Mouse (Mus musculus) stomach, embryonic 16.5 days (tissue): Measurements from ENCODE around the gene Angptl8. TPM values are rescaled to one million over a fixed set of nuclear protein-coding genes. Genes with fewer than 3 reads are reported as not detected.

Experiments used
- ATAC-seq: fragments of 200-750 bp; cut with Nextera tagmentation; 2 replicates; pipeline ENCODE4 v1.8.0; 2017; ENCODE audit warnings: moderate number of reproducible peaks, moderate TSS enrichment; ENCODE audit not compliant: insufficient read depth, low FRiP score
- H3K27ac ChIP-seq: fragments of 300-500 bp; sonication (generic); 2 replicates; pipeline ENCODE4 v1.5.1; 2014; ENCODE audit warnings: low read length
- H3K27me3 ChIP-seq: fragments of 300-500 bp; sonication (generic); 2 replicates; pipeline ENCODE4 v1.6.1; 2014; ENCODE audit warnings: low read length, control low read depth, mixed read lengths; ENCODE audit not compliant: control insufficient read depth, insufficient read depth
- H3K36me3 ChIP-seq: fragments of 300-500 bp; sonication (generic); 2 replicates; pipeline ENCODE4 v1.6.1; 2014; ENCODE audit warnings: low read length; ENCODE audit not compliant: control insufficient read depth, insufficient read depth
- H3K4me1 ChIP-seq: fragments of 300-500 bp; sonication (generic); 2 replicates; pipeline ENCODE4 v1.6.1; 2014; ENCODE audit warnings: low read length, control low read depth, mixed read lengths; ENCODE audit not compliant: control insufficient read depth, insufficient read depth
- H3K4me2 ChIP-seq: fragments of 300-500 bp; sonication (generic); 2 replicates; pipeline ENCODE4 v1.6.1; 2014; ENCODE audit warnings: low read depth, low read length, mixed read lengths
- H3K4me3 ChIP-seq: fragments of 300-500 bp; sonication (generic); replicated peaks from 2 replicates; pipeline ENCODE4 v1.5.1; 2014; ENCODE audit warnings: mild to moderate bottlenecking, low read length
- H3K9ac ChIP-seq: fragments of 300-500 bp; sonication (generic); 2 replicates; pipeline ENCODE4 v1.6.1; 2014; ENCODE audit warnings: low read length
- H3K9me3 ChIP-seq: fragments of 300-500 bp; sonication (generic); replicated peaks from 2 replicates; pipeline ENCODE4 v1.6.1; 2016; ENCODE audit warnings: low read length, control low read depth; ENCODE audit not compliant: control insufficient read depth
- WGBS: fragments of 180-500 bp; shearing (Covaris S2); extraction: QIAGEN DNeasy Blood & Tissue Kit; methylation state at CpG from one replicate; pipeline ENCODE4 v1.1.7; 2014; 5-methylcytosine and 5-hydroxymethylcytosine counted together
- polyA plus RNA-seq: library from polyadenylated mRNA; unstranded; fragments of >200 nt; fragmentation: Nextera tagmentation; extraction: Ambion mirVana; gene quantifications from 2 replicates; pipeline ENCODE4 v1.2.1, GENCODE M21; 2015

Angptl8 gene
- polyA plus RNA-seq, 1 experiment from 2014 or later = 6.4 TPM

DNA sequence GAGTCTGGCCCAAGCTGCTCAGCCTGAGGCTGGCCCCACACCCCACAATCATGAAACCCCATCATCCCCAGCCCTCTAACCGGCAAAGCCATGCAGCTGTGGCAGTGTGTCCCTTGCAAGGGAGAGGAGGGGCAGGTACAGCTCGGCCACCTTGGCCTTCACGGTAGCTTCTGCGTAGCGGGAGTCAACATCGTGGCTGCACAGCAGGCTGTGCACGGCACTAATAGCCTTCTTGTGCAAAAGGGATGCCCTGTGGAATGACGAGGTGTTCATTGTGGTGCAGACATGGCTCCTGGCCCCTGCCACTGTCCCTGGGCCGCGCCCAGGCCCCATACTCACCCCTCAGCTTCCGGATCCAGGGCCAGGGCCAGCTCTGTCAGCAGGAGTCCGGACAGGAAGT is 15.1 kb upstream of the Angptl8 start:
- H3K36me3 ChIP-seq = peaks cover 14% of the 10 kb centered on the region; the same call in 1 of the 2 replicates
- 85% methylated on average over 12 of the region's 12 CpGs for WGBS

GRCm38 (mm10) chr9:21822686-21823085 is 12.6 kb upstream of the Angptl8 start:
- H3K36me3 ChIP-seq = peaks cover 9% of the 10 kb centered on the region
- no peak for ATAC-seq
- no peaks in the 10 kb centered on the region for H3K27me3 ChIP-seq
- H3K4me3 ChIP-seq = no peak overlapping the region
- no peak overlapping the region for H3K4me2 ChIP-seq
- 79% methylated on average over 6 of the region's 6 CpGs for WGBS
- no peak overlapping the region for H3K9ac ChIP-seq
- no peaks in the 10 kb centered on the region for H3K4me1 ChIP-seq
- no peak overlapping the region for H3K27ac ChIP-seq
- H3K9me3 ChIP-seq = no peaks in the 10 kb centered on the region

More for the DNA sequence above, 15.1 kb upstream of the Angptl8 start:
- ATAC-seq = no peak
- Histone ChIP-seq H3K4me1 (no peaks in the 10 kb centered on the region), H3K27ac (no peak overlapping the region), H3K9me3 (no peaks in the 10 kb centered on the region), H3K4me3 (no peak overlapping the region), H3K4me2 (no peak overlapping the region), H3K9ac (no peak overlapping the region), H3K27me3 (no peaks in the 10 kb centered on the region)

- Histone ChIP-seq H3K27ac (no peak overlapping the region), H3K4me3 (no peak overlapping the region), H3K9ac (no peak overlapping the region), H3K9me3 (no peaks in the 10 kb centered on the region), H3K4me1 (no peaks in the 10 kb centered on the region), H3K27me3 (no peaks in the 10 kb centered on the region), H3K36me3 (peaks cover 9% of the 10 kb centered on the region), H3K4me2 (no peak overlapping the region)
- ATAC-seq = no peak
- WGBS = 51% methylated on average over 4 of the region's 4 CpGs
These were observed 11.4 kb upstream of the Angptl8 start for GRCm38 (mm10) chr9:21823957-21824356.

- H3K9me3 ChIP-seq = no peaks in the 10 kb centered on the region
- 62% methylated on average over 10 of the region's 10 CpGs for WGBS
- H3K27me3 ChIP-seq = no peaks in the 10 kb centered on the region
- no peaks in the 10 kb centered on the region for H3K4me1 ChIP-seq
- H3K4me2 ChIP-seq = no peak overlapping the region
- H3K36me3 ChIP-seq = peaks cover 9% of the 10 kb centered on the region
- ATAC-seq = no peak
- H3K4me3 ChIP-seq = no peak overlapping the region
- H3K9ac ChIP-seq = no peak overlapping the region
- no peak overlapping the region for H3K27ac ChIP-seq
These were observed 10.9 kb upstream of the Angptl8 start for GRCm38 (mm10) chr9:21824366-21824765.

DNA sequence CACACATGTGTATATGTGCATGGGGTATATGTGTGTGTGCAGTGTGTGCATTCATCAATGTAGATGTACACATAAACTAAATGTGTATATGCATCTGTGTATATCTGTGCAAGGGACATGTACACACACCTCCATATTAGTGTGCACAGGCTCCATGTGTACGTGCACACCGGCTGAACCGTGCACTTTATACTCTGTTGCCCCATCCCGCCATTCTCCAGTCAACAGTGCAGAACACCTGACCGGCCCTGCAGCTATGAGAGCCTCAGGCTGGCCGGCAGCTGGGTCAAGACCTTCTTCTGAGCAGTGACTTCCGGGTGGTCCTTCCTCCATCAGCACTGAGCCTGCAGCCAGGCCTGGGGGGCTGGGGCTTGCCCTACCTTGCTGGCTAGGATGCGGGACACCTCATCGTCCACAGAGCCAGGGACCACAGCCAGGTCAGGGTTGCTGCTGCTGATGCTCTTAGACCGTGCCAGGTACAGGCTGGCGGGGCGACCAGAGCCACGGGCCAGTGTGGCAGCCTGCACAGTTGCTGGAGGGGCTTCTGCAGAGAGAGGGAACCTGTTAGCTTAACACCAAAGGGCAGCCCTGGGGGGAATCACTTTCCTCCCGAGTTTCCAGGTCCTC is 5.4 kb upstream of the Angptl8 start:
- H3K4me3 ChIP-seq = no peak overlapping the region
- no peak overlapping the region for H3K27ac ChIP-seq
- H3K4me2 ChIP-seq = no peak overlapping the region
- H3K4me1 ChIP-seq = no peaks in the 10 kb centered on the region
- no peaks in the 10 kb centered on the region for H3K27me3 ChIP-seq
- H3K9ac ChIP-seq = no peak overlapping the region
- 79% methylated on average over 14 of the region's 14 CpGs for WGBS
- peaks cover 20% of the 10 kb centered on the region for H3K36me3 ChIP-seq
- no peak for ATAC-seq
- no peaks in the 10 kb centered on the region for H3K9me3 ChIP-seq

DNA sequence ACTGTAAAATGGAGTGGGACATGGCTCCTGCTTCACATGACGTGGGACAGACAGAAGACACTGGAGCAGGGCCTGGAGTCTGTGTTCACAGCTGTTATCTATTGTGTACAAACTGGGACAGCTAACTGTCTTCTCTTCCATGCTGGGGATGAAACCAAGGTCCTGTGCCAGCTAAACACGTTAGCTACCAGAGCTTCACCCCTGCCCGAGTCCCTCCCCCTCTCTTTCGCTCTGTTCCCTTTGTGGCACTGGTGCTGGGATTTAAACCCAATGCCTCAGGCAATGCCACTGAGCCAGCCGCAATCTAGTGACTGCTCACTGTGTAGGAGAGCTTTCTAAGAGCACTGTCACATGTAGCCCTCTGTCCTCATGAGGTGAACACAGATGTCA is 4.9 kb upstream of the Angptl8 start:
- no peak overlapping the region for H3K4me2 ChIP-seq
- H3K9me3 ChIP-seq = no peaks in the 10 kb centered on the region
- H3K27me3 ChIP-seq = no peaks in the 10 kb centered on the region
- no peak overlapping the region for H3K4me3 ChIP-seq
- no peak for ATAC-seq
- 79% methylated on average over 5 of the region's 5 CpGs for WGBS
- H3K9ac ChIP-seq = no peak overlapping the region
- no peaks in the 10 kb centered on the region for H3K4me1 ChIP-seq
- no peak overlapping the region for H3K27ac ChIP-seq
- peaks cover 20% of the 10 kb centered on the region for H3K36me3 ChIP-seq

GRCm38 (mm10) chr9:21830936-21831335 is 4.4 kb upstream of the Angptl8 start:
- no peak for ATAC-seq
- 87% methylated on average over 11 of the region's 11 CpGs for WGBS
- H3K4me3 ChIP-seq = no peak overlapping the region

GRCm38 (mm10) chr9:21831558-21832240 is 3.6 kb upstream of the Angptl8 start:
- no peak overlapping the region for H3K27ac ChIP-seq
- no peak overlapping the region for H3K4me2 ChIP-seq
- ATAC-seq = no peak
- 90% methylated on average over 20 of the region's 20 CpGs for WGBS
- H3K9me3 ChIP-seq = no peaks in the 10 kb centered on the region
- no peak overlapping the region for H3K9ac ChIP-seq
- H3K4me1 ChIP-seq = no peaks in the 10 kb centered on the region
- peaks cover 24% of the 10 kb centered on the region for H3K36me3 ChIP-seq
- H3K27me3 ChIP-seq = no peaks in the 10 kb centered on the region
- no peak overlapping the region for H3K4me3 ChIP-seq

More at GRCm38 (mm10) chr9:21830936-21831335, 4.4 kb upstream of the Angptl8 start:
- Histone ChIP-seq H3K4me1 (no peaks in the 10 kb centered on the region), H3K9ac (no peak overlapping the region), H3K27me3 (no peaks in the 10 kb centered on the region), H3K27ac (no peak overlapping the region), H3K9me3 (no peaks in the 10 kb centered on the region), H3K4me2 (no peak overlapping the region), H3K36me3 (peaks cover 23% of the 10 kb centered on the region)

DNA sequence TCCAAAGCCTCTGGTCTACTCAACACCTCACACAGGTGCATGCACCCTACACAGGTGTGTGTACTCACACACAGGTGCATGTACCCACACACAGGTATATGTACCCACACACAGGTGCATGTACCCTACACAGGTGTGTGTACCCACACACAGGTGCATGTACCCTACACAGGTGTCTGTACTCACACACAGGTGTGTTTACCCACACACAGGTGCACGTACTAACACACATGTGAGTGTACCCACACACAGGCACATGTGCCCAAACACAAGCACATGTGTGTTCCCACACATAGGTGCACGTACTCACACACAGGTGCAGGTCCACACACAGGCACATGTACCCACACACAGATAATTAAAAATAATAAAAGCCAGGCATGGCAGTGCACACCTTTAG is 2.4 kb downstream of the Angptl8 start:
- 93% methylated on average over 2 of the region's 2 CpGs for WGBS
- no peak overlapping the region for H3K4me3 ChIP-seq
- H3K4me2 ChIP-seq = no peak overlapping the region
- no peak for ATAC-seq
- no peak overlapping the region for H3K27ac ChIP-seq
- no peaks in the 10 kb centered on the region for H3K9me3 ChIP-seq
- H3K4me1 ChIP-seq = peaks cover 9% of the 10 kb centered on the region; the same call in 1 of the 2 replicates
- no peaks in the 10 kb centered on the region for H3K27me3 ChIP-seq
- H3K9ac ChIP-seq = no peak overlapping the region
- peaks cover 22% of the 10 kb centered on the region; the same call in 1 of the 2 replicates for H3K36me3 ChIP-seq
